Mouse (Mus musculus) layer of hippocampus, postnatal 14 days (tissue): Measurements from ENCODE around the gene Nanos1. TPM values are rescaled to one million over a fixed set of nuclear protein-coding genes. Genes with fewer than 3 reads are reported as not detected.

Source experiments
- DNase-seq, 2 experiments: peaks; one replicate each; pipeline ENCODE4 v3.0.0; 2021 to 2022; ENCODE audit warnings: low spot score in 2 of 2, mixed read lengths in 1 of 2
- long read RNA-seq, 2 experiments: library from polyadenylated mRNA; stranded (forward); transcript quantifications; one replicate each; pipeline ENCODE4 v2.0.0; 2021
- total RNA-seq, 2 experiments: library from RNA; stranded (reverse); gene quantifications; 2 replicates each; pipeline ENCODE4 v1.2.3; 2021

Gene Nanos1
- total RNA-seq = 10 to 100 TPM; 17.3 to 18.7 TPM
- long read RNA-seq, experiment 1, transcript Nanos1-201 (1 exons, 3,928 nt) = major isoform, 8 of 8 reads
- long read RNA-seq, experiment 1, partial matches to known transcripts = 0 of 8 reads
- long read RNA-seq, experiment 1, other reads (novel, unspliced or antisense) = 0 of 8 reads
- long read RNA-seq, experiment 2, transcript Nanos1-201 (1 exons, 3,928 nt) = major isoform, 24 of 24 reads
- long read RNA-seq, experiment 2, partial matches to known transcripts = 0 of 24 reads
- long read RNA-seq, experiment 2, other reads (novel, unspliced or antisense) = 0 of 24 reads

DNA sequence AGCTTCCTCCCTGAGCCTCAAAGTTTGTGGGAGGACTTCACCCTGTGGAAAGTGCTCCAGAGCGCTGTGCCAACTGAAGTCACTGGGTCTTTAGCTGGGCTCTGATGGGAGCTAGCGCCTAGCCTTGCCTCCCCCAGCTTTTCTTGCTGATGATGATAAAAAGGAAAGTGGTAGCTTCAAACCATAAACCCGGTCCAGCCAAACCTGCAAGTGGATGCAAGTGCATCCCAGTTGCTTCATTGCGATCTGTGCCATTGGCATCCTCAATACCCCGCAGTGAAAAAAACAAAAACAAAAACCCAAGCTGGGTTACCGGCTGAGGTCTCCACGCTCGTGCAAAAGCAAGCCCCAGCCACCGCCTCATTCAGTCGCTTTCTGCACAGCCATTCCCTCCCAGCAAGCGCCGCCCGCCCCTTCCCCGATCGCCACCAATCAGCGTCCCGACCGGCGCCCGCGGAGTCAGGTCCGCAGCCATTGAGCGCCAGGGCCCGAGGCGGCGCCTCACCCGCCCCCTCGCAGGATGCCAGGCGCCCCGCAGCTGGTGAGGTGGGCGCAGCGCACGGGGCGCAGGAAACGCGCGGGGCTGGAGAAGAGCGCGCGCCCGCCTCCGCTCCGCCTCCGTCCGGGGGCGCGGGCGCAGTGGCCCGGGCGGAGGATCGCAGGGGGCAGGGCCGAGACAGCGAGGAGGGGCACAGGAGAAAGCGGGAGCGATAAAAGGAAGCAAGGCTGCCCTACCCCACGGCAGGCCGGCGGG lies at the start of gene Nanos1:
Gene Nanos1, plus strand, starts transcription at position 550 of the 754 bp plus-strand sequence.
- peak; percentile 88 to 93 for DNase-seq

- no peak for DNase-seq
These were observed 46.4 kb upstream of the Nanos1 start for GRCm38 (mm10) chr19:60709193-60709900.

DNA sequence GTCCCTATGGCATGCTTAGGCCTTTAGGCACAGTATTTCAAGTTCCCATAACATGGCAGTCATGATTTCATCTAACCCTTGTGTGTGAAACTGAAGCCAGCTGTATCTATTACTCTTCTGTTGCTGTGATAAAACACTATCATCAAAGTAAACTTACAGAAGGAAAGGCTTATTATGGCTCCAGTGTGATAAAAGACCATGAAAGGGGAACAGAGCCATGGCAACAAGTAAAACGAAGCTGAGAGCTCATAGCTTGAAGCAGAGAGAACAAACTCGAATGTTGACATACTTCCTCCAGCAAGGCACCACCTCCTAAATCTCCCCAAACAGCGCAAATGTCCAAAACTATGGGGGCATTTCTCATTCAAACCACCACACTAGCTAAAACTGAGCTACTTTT lies 45.6 kb upstream of the Nanos1 start:
- DNase-seq = no peak

- no peak for DNase-seq
These were observed 43.2 kb upstream of the Nanos1 start for GRCm38 (mm10) chr19:60712577-60712976.

DNA sequence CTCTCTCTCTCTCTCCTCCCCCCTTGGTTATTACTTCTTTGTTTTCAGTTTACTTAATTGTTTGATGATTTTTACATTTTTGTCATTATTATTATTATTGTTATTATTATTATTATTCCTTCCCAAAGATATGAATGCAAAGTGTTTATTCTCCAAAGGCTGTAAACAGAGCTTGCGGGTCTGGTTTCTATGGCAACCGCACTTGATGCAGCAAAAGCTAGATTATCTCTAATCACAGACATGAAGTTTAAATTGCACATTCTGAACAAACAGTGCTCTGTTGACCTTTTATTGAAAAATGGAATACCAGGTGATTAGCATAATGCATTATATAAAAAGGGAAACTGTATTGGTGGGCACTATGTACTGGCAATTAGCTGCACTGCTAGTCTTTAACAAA lies 39.4 kb upstream of the Nanos1 start:
- DNase-seq = no peak

DNA sequence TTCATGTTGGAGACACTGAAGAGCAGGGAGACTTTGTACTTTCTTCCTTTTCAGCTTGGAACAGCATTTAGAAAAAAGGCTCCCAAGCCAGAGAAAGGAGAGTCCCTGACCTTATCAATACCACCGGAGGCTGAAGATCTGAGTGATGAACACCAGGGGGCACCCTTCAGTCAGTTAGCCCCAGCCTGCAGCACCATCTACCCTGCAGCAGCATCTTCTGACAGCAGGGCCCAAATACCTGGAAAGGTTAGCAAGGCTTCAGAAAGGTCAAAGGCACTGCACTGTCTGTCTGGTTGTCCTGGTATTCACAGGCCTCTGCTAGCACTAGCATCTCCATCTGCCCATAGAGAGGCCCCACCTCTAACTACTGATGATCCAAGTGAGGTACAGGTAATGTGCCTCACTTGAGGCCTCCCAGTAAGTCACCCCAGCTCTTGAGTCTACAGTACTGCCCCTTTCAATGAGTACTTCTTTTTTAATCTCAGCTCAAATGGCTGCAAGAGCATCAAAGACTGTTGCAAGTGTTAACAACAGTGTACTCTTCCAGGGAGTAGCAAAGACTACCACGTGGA lies 25.4 kb upstream of the Nanos1 start:
- DNase-seq = peak in 1 of 2 experiments; percentile 40

DNA sequence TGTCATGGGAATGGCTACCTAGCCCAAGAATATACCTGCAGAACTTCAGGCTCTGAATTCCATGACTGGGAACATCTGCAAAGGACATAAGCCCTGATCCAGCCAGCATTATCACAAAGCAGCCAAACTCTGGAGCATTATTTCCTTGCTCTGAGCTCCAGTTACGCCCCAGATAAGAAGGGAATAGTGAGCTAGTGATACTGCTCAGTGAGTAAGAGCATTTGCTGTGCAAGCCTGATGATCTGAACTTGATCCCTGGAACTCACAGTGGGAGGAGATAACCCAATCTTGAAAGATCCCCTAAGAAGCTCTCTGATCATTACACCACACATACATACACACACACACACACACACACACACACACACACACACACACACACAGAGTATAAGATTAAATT lies 24.5 kb upstream of the Nanos1 start:
- no peak for DNase-seq

DNA sequence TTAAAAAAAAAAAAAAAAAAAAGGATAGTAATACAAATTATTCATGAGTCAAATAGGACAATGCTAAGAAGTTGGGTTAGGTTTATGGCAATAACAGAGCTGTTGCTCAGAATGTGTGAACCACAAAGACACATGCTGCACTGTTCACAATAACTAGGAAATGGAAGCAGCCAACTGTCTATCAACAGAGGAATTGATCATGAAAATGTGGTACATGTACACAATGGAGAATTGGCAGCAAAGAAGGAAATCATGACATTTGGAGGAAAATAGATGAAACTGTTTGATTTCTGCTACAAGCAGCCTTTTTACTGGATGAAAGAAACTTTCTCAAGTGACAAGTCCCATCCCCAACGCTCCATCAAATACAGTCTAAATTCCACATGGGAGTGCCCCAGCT lies 23.8 kb upstream of the Nanos1 start:
- peak in 1 of 2 experiments; percentile 73 for DNase-seq

GRCm38 (mm10) chr19:60740560-60740959 lies 15.2 kb upstream of the Nanos1 start:
- DNase-seq = no peak

DNA sequence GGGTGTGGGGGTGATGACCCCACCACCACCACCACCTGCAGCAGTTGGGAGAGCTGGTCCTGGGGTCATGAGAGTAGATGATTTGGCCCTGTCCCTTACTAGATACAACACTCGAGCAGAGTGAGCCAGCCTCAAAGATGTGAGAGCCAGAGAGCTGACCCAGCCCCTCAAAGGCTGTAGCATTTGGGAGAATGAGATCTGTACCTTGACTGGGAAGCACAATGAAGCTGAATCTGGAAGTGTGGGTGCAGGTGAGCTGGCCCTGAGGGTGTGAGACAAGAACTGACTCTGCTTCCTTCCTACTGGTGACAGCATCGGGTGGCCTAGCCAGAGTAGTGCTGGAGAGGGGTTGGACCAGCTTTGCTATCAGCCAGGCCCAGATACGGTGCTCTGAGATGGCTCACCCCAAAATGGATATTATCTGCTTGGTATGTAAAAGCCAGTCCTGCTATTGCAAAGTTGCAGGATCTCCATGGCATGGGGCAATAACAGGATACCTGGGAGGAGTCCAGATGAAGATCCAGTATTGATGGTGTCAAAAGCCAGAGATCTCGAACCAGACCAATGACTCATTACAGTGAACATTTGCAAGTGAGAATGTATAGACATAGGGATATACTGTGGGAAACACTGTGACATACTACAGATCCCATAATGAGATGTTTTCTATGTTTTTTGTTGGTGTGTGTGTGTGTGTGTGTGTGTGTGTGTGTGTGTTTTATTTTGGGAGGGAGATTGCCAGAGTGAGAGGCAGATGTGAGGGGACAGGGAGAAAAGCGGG lies 11.8 kb upstream of the Nanos1 start:
- DNase-seq = no peak

GRCm38 (mm10) chr19:60747801-60748200 lies 8.0 kb upstream of the Nanos1 start:
- no peak for DNase-seq

DNA sequence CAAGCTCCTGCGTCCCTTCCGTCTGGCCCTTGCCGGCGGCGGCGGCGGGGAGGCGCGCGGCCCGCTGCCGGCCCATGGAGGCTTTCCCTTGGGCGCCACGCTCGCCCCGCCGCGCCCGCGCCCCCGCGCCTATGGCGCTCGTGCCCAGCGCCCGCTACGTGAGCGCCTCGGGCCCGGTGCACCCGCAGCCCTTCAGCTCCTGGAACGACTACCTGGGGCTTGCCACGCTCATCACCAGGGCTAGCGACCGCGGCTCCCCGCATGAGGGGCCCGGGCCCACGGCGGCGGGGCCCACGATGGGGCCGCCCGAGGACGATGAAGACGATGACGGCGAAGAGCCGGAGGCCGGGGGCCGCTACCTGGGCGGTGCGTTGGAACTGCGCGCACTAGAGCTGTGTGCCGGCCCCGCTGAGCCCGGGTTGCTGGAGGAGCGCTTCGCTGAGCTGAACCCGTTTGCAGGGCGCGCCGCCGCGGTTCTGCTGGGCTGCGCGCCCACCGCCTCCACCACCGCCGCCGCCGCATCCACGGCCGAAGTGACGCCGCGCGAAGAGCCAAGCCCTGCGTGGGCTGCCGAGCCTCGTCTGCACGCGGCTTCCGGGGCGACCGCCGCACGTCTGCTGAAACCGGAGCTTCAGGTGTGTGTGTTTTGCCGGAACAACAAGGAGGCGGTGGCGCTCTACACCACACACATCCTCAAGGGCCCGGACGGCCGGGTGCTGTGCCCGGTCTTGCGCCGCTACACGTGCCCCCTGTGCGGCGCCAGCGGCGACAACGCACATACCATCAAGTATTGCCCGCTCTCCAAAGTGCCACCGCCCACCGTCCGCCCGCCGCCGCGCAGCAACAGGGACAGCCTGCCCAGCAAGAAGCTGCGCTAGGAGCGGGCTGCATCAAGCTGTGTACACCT lies 658 bp downstream of the Nanos1 start:
- peak; percentile 34 to 54 for DNase-seq

GRCm38 (mm10) chr19:60757099-60757785 lies 1.5 kb downstream of the Nanos1 start:
- no peak for DNase-seq

DNA sequence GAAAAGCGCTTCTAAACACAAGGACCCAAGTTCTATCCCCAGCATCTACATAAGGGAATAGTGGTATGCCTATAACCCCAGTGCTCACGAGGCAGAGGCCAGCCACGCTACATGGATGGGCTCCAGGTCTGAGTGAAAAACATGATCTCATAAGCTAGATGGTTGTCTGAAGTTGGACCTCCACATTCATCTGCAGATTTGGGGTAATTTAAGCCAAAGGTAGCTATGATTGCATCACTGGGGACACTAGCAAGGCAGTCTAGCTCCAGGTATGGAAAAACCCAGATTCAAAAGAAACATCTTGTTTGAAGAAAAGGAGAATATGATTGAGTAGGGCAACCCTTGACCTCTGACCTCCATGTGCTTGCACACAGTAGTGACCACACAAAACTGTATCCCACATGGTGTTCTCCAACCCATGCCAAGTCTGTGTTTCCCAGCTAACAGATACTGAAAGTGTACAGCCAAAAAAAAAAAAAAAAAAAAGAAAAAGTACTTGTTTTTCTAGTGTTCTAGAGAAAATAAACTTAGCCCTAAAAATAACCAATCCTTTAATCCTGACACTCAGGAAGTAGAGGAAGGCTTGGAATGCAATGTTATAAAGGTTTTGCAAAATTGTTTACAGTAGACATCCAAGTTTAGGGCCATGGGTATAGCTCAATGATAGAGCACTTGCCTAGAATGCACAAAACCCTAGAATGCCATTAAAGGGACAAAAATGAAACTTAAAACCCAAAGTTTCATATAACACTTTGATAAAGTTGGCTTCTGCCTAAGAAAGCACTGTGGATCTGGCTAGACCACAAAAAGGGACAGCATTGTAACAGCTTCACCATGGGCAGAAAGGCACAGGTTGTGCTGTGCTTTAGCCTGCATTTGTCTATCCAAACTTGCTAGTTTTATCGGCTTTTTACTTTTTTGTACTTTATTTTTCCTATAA lies 3.4 kb downstream of the Nanos1 start:
- DNase-seq = no peak

- DNase-seq = no peak
These were observed 17.6 kb downstream of the Nanos1 start for GRCm38 (mm10) chr19:60773366-60773765.

DNA sequence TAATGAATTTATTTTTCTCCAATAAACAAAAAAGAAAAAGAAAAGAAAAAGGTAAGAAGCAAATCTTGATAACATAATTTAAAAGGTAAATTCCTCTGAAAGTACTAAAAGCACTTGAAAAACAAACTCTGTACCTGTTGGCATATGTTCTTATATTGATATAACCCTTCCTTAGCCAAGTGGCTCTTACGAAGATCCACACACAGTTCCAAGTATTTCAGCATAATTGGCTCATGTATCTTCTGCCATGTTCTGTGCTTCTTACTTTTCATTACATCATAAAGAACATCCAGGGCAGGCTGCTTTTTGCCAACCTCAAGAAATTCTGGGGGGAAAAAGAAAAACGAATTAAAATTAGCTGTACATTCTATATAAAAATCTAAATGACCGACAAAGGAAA lies 26.2 kb downstream of the Nanos1 start:
- DNase-seq = no peak

DNA sequence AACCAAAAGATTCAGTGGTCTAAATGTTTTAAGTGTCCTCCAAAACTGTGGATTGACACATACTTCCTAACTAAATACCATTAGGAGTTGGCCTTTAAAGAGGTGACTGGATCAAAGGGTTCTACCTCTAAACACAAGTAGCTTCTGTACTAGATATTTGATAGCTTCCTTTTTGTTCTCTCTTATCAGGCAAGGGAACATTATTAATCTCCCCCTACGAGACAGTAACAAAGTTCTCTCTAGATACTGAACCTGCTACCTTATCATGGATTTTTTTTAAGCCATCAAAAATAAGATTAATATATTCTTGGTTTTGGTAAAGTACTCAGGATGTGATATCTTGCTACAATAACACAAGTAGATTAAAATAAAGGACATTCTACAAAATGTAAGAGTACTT lies 28.9 kb downstream of the Nanos1 start:
- no peak for DNase-seq
